Mouse (Mus musculus): ENCODE data around the gene Midn. TPM values are rescaled to one million over a fixed set of nuclear protein-coding genes. Genes with fewer than 3 reads are reported as not detected.

The Midn gene
- polyA plus RNA-seq, 1 experiment, result 62.7 TPM

GRCm38 (mm10) chr10:80180288-80180687, 32.2 kb downstream of the Midn start:
- 61% methylated on average over 6 of the region's 6 CpGs for WGBS
- DNase-seq (ENCODE audit: low read depth, low spot score), result no peak

GRCm38 (mm10) chr10:80180823-80181222, 32.8 kb downstream of the Midn start:
- no peak for DNase-seq (ENCODE audit: low read depth, low spot score)
- WGBS, result 79% methylated on average over 5 of the region's 5 CpGs

- no peak for DNase-seq (ENCODE audit: low read depth, low spot score)
- 87% methylated on average over 7 of the region's 7 CpGs for WGBS
Observed at GRCm38 (mm10) chr10:80182547-80182946, 34.5 kb downstream of the Midn start.

- DNase-seq (ENCODE audit: low read depth, low spot score), result no peak
- WGBS, result 57% methylated on average over 27 of the region's 27 CpGs
Observed at GRCm38 (mm10) chr10:80186649-80187048, 38.6 kb downstream of the Midn start.

GRCm38 (mm10) chr10:80187739-80188138, 39.7 kb downstream of the Midn start:
- DNase-seq (ENCODE audit: low read depth, low spot score), result no peak
- 91% methylated on average over 10 of the region's 10 CpGs for WGBS

- DNase-seq (ENCODE audit: low read depth, low spot score), result no peak
- WGBS, result 85% methylated on average over 15 of the region's 15 CpGs
Observed at GRCm38 (mm10) chr10:80188453-80189024, 40.5 kb downstream of the Midn start.

GRCm38 (mm10) chr10:80189999-80190398, 41.9 kb downstream of the Midn start:
- no peak for DNase-seq (ENCODE audit: low read depth, low spot score)
- 18% methylated on average over 21 of the region's 21 CpGs for WGBS

- no peak for DNase-seq (ENCODE audit: low read depth, low spot score)
- WGBS, result 2% methylated on average over 48 of the region's 48 CpGs
Observed at GRCm38 (mm10) chr10:80190491-80191051, 42.5 kb downstream of the Midn start.

GRCm38 (mm10) chr10:80193976-80194375, 45.9 kb downstream of the Midn start:
- no peak for DNase-seq (ENCODE audit: low read depth, low spot score)
- WGBS, result 87% methylated on average over 6 of the region's 6 CpGs

GRCm38 (mm10) chr10:80194441-80194840, 46.4 kb downstream of the Midn start:
- DNase-seq (ENCODE audit: low read depth, low spot score), result no peak
- WGBS, result 76% methylated on average over 8 of the region's 8 CpGs

GRCm38 (mm10) chr10:80196167-80196566, 48.1 kb downstream of the Midn start:
- no peak for DNase-seq (ENCODE audit: low read depth, low spot score)
- WGBS, result 98% methylated on average over 1 of the region's 1 CpGs

- 79% methylated on average over 33 of the region's 33 CpGs for WGBS
- DNase-seq (ENCODE audit: low read depth, low spot score), result no peak
Observed at GRCm38 (mm10) chr10:80196778-80197581, 48.9 kb downstream of the Midn start.

GRCm38 (mm10) chr10:80199440-80200008, 51.5 kb downstream of the Midn start:
- WGBS, result 46% methylated on average over 3 of the region's 3 CpGs
- peak; percentile 58 for DNase-seq (ENCODE audit: low read depth, low spot score)

GRCm38 (mm10) chr10:80200485-80200884, 52.4 kb downstream of the Midn start:
- DNase-seq (ENCODE audit: low read depth, low spot score), result no peak
- WGBS, result 79% methylated on average over 6 of the region's 6 CpGs

GRCm38 (mm10) chr10:80204055-80204454, 56.0 kb downstream of the Midn start:
- DNase-seq (ENCODE audit: low read depth, low spot score), result no peak
- 47% methylated on average over 7 of the region's 7 CpGs for WGBS

- WGBS, result 90% methylated on average over 1 of the region's 1 CpGs
- DNase-seq (ENCODE audit: low read depth, low spot score), result no peak
Observed at GRCm38 (mm10) chr10:80207201-80207600, 59.1 kb downstream of the Midn start.

GRCm38 (mm10) chr10:80207676-80208075, 59.6 kb downstream of the Midn start:
- WGBS, result 87% methylated on average over 10 of the region's 10 CpGs
- no peak for DNase-seq (ENCODE audit: low read depth, low spot score)
